Mouse (Mus musculus) cortical plate, adult 2 months (tissue): ENCODE measurements around the gene Slc43a2. TPM values are rescaled to one million over a fixed set of nuclear protein-coding genes. Genes with fewer than 3 reads are reported as not detected.
"Not testable (repeated sequence)": the region's sequence is repeated elsewhere in the genome, so short reads cannot be mapped to it uniquely, and the experiment has no call there.

ENCODE experiments used
- H3K27ac ChIP-seq: fragments of 200-500 bp; 2 replicates; pipeline ENCODE4 v1.5.1; 2012; ENCODE audit warnings: low read length, control low read depth, inconsistent platforms; ENCODE audit not compliant: insufficient read depth
- H3K4me1 ChIP-seq: fragments of 200-500 bp; 2 replicates; pipeline ENCODE4 v1.6.1; 2011; ENCODE audit warnings: low read length; ENCODE audit not compliant: control insufficient read depth, insufficient read depth
- H3K4me3 ChIP-seq: fragments of 200-500 bp; 2 replicates; pipeline ENCODE4 v1.5.1; 2011; ENCODE audit warnings: mild to moderate bottlenecking, low read length, control low read depth; ENCODE audit not compliant: insufficient read depth
- CTCF ChIP-seq: fragments of 200-500 bp; IDR thresholded peaks from 2 replicates; pipeline ENCODE4 v1.5.1; 2011; ENCODE audit warnings: mild to moderate bottlenecking, control low read depth, low read length; ENCODE audit not compliant: insufficient read depth; ENCODE audit errors: extremely low read depth
- POLR2A ChIP-seq: fragments of 200-500 bp; IDR thresholded peaks from 2 replicates; pipeline ENCODE4 v1.6.1; 2011; ENCODE audit warnings: mild to moderate bottlenecking, low read length, control low read depth; ENCODE audit not compliant: insufficient read depth; ENCODE audit errors: extremely low read depth
- polyA plus RNA-seq: library from polyadenylated mRNA; depleted of rRNA; stranded (reverse); fragments of >200 nt; gene quantifications from 2 replicates; pipeline ENCODE4 v1.2.3, GENCODE M21; 2012

Gene Slc43a2
- polyA plus RNA-seq, 1 experiment, result 34.3 TPM

DNA sequence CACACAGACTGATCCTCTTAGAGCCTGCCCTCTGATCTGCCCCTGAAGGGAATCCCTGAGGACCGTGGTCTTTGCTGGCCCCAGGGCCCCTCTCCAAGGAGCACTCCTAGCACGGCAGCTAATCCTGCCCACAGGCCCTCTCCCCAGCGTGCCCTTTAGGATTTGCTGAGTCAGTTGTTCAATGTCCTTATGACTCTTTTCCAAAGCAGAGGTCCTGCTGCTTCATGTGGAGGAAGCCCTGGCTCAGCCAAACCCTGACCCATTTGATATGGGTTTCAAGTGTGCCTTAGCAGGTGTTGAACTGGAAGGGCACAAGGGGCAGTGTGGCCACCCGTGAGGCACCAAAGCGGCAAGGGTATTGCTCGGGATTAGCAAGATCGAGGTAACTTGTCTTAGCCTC, 64.3 kb downstream of the Slc43a2 start:
- Histone ChIP-seq H3K4me1 (peaks cover 3% of the 10 kb centered on the region), H3K4me3 (no peak overlapping the region), H3K27ac (no peak overlapping the region)
- no peak for TF ChIP-seq POLR2A
- TF ChIP-seq CTCF, result no peak

- no peak overlapping the region for H3K27ac ChIP-seq
- peaks cover 2% of the 10 kb centered on the region for H3K4me1 ChIP-seq
- no peak for TF ChIP-seq POLR2A
- TF ChIP-seq CTCF, result no peak
- no peak overlapping the region for H3K4me3 ChIP-seq
Observed at GRCm38 (mm10) chr11:75596726-75597255, 65.3 kb downstream of the Slc43a2 start.

DNA sequence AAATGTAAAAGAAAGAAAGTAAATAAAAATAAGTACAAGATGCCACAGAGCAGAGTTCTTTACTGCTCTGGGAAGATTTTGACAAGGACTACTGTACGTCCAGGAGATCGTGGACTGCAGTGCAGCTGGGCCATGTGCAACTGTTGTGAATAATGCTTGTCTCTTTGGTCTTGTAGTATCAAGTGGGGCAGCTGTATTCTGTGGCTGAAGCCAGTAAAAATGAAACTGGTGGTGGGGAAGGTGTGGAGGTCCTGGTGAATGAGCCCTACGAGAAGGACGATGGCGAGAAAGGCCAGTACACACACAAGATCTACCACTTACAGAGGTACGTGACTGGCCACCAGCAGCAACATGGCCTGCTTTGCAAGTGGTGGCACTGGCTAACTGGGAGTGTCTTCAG, 66.5 kb downstream of the Slc43a2 start:
- no peak for TF ChIP-seq CTCF
- no peak for TF ChIP-seq POLR2A
- no peaks in the 10 kb centered on the region; the same call in none of the 2 replicates for H3K4me1 ChIP-seq
- no peak overlapping the region for H3K4me3 ChIP-seq
- H3K27ac ChIP-seq, result no peak overlapping the region

DNA sequence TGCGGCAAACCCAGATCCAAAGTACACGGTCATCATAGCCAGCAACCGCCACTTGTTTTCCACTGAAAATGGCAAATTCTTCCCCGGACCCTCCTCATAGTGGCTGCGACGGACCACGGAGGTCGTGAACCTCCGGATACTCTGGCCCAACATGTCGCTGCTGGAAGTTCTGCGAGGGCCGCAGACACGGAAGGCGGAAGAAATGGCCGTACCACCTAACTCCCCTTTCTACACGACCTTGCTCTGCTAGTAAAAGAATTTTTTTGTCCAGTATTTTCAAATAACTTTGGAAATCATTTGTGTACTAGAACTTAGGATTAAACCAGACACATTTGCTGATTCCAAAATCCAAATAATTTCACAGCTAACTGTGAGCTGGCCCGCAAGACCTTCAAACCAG, 68.3 kb downstream of the Slc43a2 start:
- H3K4me3 ChIP-seq, H3K4me1 ChIP-seq, H3K27ac ChIP-seq: not testable (repeated sequence)

- Histone ChIP-seq H3K27ac (no peak overlapping the region), H3K4me3 (no peak overlapping the region), H3K4me1 (peaks cover 1% of the 10 kb centered on the region; the same call in 1 of the 2 replicates)
- TF ChIP-seq CTCF, result no peak
- TF ChIP-seq POLR2A, result no peak
Observed at GRCm38 (mm10) chr11:75604826-75605225, 73.3 kb downstream of the Slc43a2 start.

DNA sequence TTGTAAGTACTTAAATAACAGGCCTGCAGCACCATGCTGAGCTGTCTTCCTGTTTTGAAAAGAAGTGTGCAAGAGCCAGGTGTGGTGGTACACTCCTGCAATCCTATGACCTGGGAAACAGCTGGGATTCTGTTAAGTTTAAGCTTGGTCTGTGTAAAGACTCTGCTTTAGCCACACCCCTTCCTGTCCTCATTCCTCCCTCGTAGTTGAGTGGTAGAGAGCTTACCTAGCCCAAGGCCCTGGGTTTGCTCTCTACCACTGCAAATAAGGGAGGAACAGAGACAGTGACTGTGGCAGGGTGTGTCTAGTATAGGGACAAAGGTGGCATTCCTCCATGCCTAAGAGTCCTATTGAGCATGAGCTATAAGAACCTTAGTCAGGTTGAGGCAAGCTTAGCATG, 73.8 kb downstream of the Slc43a2 start:
- TF ChIP-seq CTCF, result no peak
- no peak for TF ChIP-seq POLR2A
- Histone ChIP-seq H3K27ac (no peak overlapping the region), H3K4me3 (no peak overlapping the region), H3K4me1 (peaks cover 3% of the 10 kb centered on the region)

- Histone ChIP-seq H3K4me3 (no peak overlapping the region), H3K4me1 (peaks cover 3% of the 10 kb centered on the region), H3K27ac (no peak overlapping the region)
- no peak for TF ChIP-seq CTCF
- TF ChIP-seq POLR2A, result no peak
Observed at GRCm38 (mm10) chr11:75608776-75609175, 77.3 kb downstream of the Slc43a2 start.

GRCm38 (mm10) chr11:75610021-75610420, 78.5 kb downstream of the Slc43a2 start:
- TF ChIP-seq CTCF, result no peak
- no peak for TF ChIP-seq POLR2A
- H3K4me1 ChIP-seq, result peaks cover 1% of the 10 kb centered on the region
- H3K27ac ChIP-seq, result no peak overlapping the region
- no peak overlapping the region for H3K4me3 ChIP-seq

DNA sequence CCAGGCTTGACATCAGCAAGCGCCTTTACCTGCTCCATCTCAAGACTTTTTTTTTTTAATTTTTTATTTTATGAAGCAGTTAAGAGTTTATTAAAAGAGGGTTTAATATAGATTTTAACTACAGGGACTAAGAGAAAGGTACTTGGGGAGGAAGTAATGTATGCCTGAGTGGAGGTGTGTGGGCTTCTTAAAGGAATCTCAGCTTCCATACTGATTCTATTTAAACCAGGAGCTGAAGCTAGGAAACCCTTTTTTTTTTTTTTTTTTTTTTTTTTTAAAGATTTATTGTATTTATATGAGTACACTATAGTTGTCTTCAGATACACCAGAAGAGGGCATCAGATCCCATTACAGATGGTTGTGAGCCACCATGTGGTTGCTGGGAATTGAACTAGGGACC, 83.3 kb downstream of the Slc43a2 start:
- TF ChIP-seq POLR2A, result no peak
- no peak for TF ChIP-seq CTCF
- Histone ChIP-seq H3K4me3 (no peak overlapping the region), H3K27ac (no peak overlapping the region), H3K4me1 (peaks cover 3% of the 10 kb centered on the region)

DNA sequence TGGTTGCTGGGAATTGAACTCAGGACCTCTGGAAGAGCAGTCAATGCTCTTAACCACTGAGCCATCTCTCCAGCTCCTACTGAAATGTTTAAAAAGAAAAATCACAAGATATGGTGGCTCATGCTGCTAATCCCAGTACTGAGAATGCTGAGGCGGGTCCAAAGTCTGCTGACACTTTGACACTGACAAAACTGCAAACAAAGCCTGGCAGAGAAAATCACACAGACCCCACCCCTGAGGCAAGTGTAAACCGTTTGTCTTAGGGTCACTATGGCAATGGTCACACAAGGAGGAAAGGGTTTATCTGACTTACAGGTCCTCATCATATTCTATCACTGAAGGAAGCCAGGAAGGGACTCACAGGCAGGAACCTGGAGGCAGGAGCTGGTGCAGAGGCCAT, 84.1 kb downstream of the Slc43a2 start:
- Histone ChIP-seq H3K27ac (no peak overlapping the region), H3K4me1 (peaks cover 8% of the 10 kb centered on the region; the same call in 1 of the 2 replicates), H3K4me3 (no peak overlapping the region)
- TF ChIP-seq CTCF (no peak), POLR2A (no peak)

GRCm38 (mm10) chr11:75619133-75619532, 87.6 kb downstream of the Slc43a2 start:
- Histone ChIP-seq H3K27ac (no peak overlapping the region), H3K4me3 (no peak overlapping the region), H3K4me1 (peaks cover 8% of the 10 kb centered on the region; the same call in 1 of the 2 replicates)
- TF ChIP-seq CTCF, result peak; percentile 32; the same call in 1 of the 2 replicates
- TF ChIP-seq POLR2A, result no peak
